Mouse (Mus musculus) ES-Bruce4 (cell line): Measurements from ENCODE around the gene Sde2.

Experiments used
- CTCF ChIP-seq: IDR thresholded peaks from one replicate; pipeline ENCODE4 v1.8.1; 2011; ENCODE audit warnings: low read depth, low read length
- POLR2A ChIP-seq: IDR thresholded peaks from one replicate; pipeline ENCODE4 v1.8.1; 2011; ENCODE audit warnings: low read length; ENCODE audit not compliant: insufficient read depth

DNA sequence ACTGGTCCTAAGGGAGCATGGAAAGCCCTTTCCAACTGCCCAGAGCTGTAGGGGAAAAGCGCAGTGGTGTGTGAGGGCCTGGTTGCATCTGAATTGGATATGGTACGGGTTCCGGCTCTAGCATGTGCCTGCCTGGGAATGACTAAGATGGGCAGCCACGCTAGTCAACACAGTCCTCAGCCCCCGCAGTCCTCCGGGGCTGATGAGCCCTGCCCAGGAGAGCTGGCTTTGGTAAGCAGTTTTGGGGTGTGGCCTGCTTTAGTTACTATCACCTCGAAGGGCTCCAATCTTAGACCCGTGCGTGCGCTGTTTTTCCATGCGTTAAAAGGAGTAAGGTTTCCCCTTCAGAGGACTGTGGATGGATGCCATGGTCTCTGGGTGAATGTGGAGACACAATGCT, 20.8 kb upstream of the Sde2 start:
- TF ChIP-seq CTCF (no peak), POLR2A (no peak)
